Mouse (Mus musculus): Measurements from ENCODE around the gene Adgrf2. TPM values are rescaled to one million over a fixed set of nuclear protein-coding genes. Genes with fewer than 3 reads are reported as not detected.

Gene Adgrf2
- 0.05 and 0.11 TPM in 2 replicates for polyA plus RNA-seq (2014; fragmentation: Nextera tagmentation; extraction: Ambion mirVana)

GRCm38 (mm10) chr17:42741801-42742217 is at the start of gene Adgrf2:
TSS of gene Adgrf2 (minus strand) at chr17:42742179.
- DNase-seq (peak; percentile 6), ATAC-seq (ENCODE audit: insufficient read depth) (peak; percentile 38; the same call in 1 of the 2 replicates)
- no peaks in the 10 kb centered on the region for H3K4me1 ChIP-seq (ENCODE audit: insufficient read depth)
- no peak within 1 kb of the TSS for H3K4me3 ChIP-seq (ENCODE audit: low read depth, low read length)
- no peaks in the 10 kb centered on the region for H3K9me3 ChIP-seq (ENCODE audit: low read depth, low read length)
- no peak within 1 kb of the TSS for H3K9ac ChIP-seq
- no peak for TF ChIP-seq CTCF (IDR thresholded peaks at IDR 0.05; ENCODE audit: low read depth)
- 16% methylated on average over 7 of the region's 7 CpGs for WGBS
- no peak within 1 kb of the TSS for H3K4me2 ChIP-seq
- H3K27ac ChIP-seq (ENCODE audit: low read depth) = no peak within 1 kb of the TSS
- no peaks in the 10 kb centered on the region for H3K36me3 ChIP-seq (ENCODE audit: insufficient read depth)
- no peaks in the 10 kb centered on the region for H3K27me3 ChIP-seq (ENCODE audit: insufficient read depth, low read length)

- Histone ChIP-seq H3K36me3 (ENCODE audit: insufficient read depth) (peaks cover 3% of the 10 kb centered on the region; the same call in 1 of the 2 replicates), H3K9me3 (ENCODE audit: low read depth, low read length) (no peaks in the 10 kb centered on the region), H3K4me1 (ENCODE audit: insufficient read depth) (no peaks in the 10 kb centered on the region), H3K27me3 (ENCODE audit: insufficient read depth, low read length) (no peaks in the 10 kb centered on the region), H3K4me3 (ENCODE audit: low read depth, low read length) (no peak overlapping the region), H3K9ac (no peak overlapping the region), H3K4me2 (no peak overlapping the region), H3K27ac (ENCODE audit: low read depth) (no peak overlapping the region)
- whole genome bisulfite sequencing = 81% methylated on average over 1 of the region's 1 CpGs
- TF ChIP-seq CTCF (IDR thresholded peaks at IDR 0.05; ENCODE audit: low read depth) = no peak
- DNase-seq = peak; percentile 18
- no peak for ATAC-seq (ENCODE audit: insufficient read depth)
Observed at GRCm38 (mm10) chr17:42790787-42791186, 48.8 kb upstream of the Adgrf2 start.

GRCm38 (mm10) chr17:42789723-42790122 is 47.7 kb upstream of the Adgrf2 start:
- TF ChIP-seq CTCF (IDR thresholded peaks at IDR 0.05; ENCODE audit: low read depth) = no peak
- Histone ChIP-seq H3K9me3 (ENCODE audit: low read depth, low read length) (no peaks in the 10 kb centered on the region), H3K36me3 (ENCODE audit: insufficient read depth) (peaks cover 3% of the 10 kb centered on the region; the same call in 1 of the 2 replicates), H3K4me2 (no peak overlapping the region), H3K9ac (no peak overlapping the region), H3K4me1 (ENCODE audit: insufficient read depth) (no peaks in the 10 kb centered on the region), H3K4me3 (ENCODE audit: low read depth, low read length) (no peak overlapping the region), H3K27me3 (ENCODE audit: insufficient read depth, low read length) (no peaks in the 10 kb centered on the region), H3K27ac (ENCODE audit: low read depth) (no peak overlapping the region)
- DNase-seq = no peak
- no peak for ATAC-seq (ENCODE audit: insufficient read depth)
- 57% methylated on average over 2 of the region's 2 CpGs for WGBS

- H3K4me2 ChIP-seq = no peak overlapping the region
Observed at GRCm38 (mm10) chr17:42788686-42789453, 46.9 kb upstream of the Adgrf2 start.

GRCm38 (mm10) chr17:42782156-42782757 is 40.3 kb upstream of the Adgrf2 start:
- DNase-seq (peak; percentile 93), ATAC-seq (ENCODE audit: insufficient read depth) (peak; percentile 77; the same call in 1 of the 2 replicates)
- H3K4me2 ChIP-seq = no peak overlapping the region
- no peak overlapping the region for H3K9ac ChIP-seq
- H3K36me3 ChIP-seq (ENCODE audit: insufficient read depth) = no peaks in the 10 kb centered on the region
- no peaks in the 10 kb centered on the region for H3K27me3 ChIP-seq (ENCODE audit: insufficient read depth, low read length)
- no peak overlapping the region for H3K27ac ChIP-seq (ENCODE audit: low read depth)
- no peaks in the 10 kb centered on the region for H3K4me1 ChIP-seq (ENCODE audit: insufficient read depth)
- no peak overlapping the region for H3K4me3 ChIP-seq (ENCODE audit: low read depth, low read length)
- WGBS = 51% methylated on average over 7 of the region's 7 CpGs
- TF ChIP-seq CTCF (IDR thresholded peaks at IDR 0.05; ENCODE audit: low read depth) = peak; percentile 87
- no peaks in the 10 kb centered on the region for H3K9me3 ChIP-seq (ENCODE audit: low read depth, low read length)

More at GRCm38 (mm10) chr17:42788686-42789453, 46.9 kb upstream of the Adgrf2 start:
- Histone ChIP-seq H3K9me3 (ENCODE audit: low read depth, low read length) (no peaks in the 10 kb centered on the region), H3K36me3 (ENCODE audit: insufficient read depth) (peaks cover 3% of the 10 kb centered on the region; the same call in 1 of the 2 replicates), H3K9ac (no peak overlapping the region), H3K27ac (ENCODE audit: low read depth) (no peak overlapping the region), H3K4me1 (ENCODE audit: insufficient read depth) (no peaks in the 10 kb centered on the region), H3K27me3 (ENCODE audit: insufficient read depth, low read length) (no peaks in the 10 kb centered on the region), H3K4me3 (ENCODE audit: low read depth, low read length) (no peak overlapping the region)
- no peak for TF ChIP-seq CTCF (IDR thresholded peaks at IDR 0.05; ENCODE audit: low read depth)
- ATAC-seq (ENCODE audit: insufficient read depth) = peak; percentile 42; the same call in 1 of the 2 replicates
- DNase-seq = peak; percentile 40
- WGBS = 70% methylated on average over 5 of the region's 5 CpGs

- no peaks in the 10 kb centered on the region for H3K36me3 ChIP-seq (ENCODE audit: insufficient read depth)
- no peak overlapping the region for H3K4me3 ChIP-seq (ENCODE audit: low read depth, low read length)
- ATAC-seq (ENCODE audit: insufficient read depth) = no peak
- H3K4me2 ChIP-seq = no peak overlapping the region
- no peaks in the 10 kb centered on the region for H3K4me1 ChIP-seq (ENCODE audit: insufficient read depth)
- no peak overlapping the region for H3K27ac ChIP-seq (ENCODE audit: low read depth)
- H3K9ac ChIP-seq = no peak overlapping the region
- 34% methylated on average over 2 of the region's 2 CpGs for WGBS
- no peaks in the 10 kb centered on the region for H3K9me3 ChIP-seq (ENCODE audit: low read depth, low read length)
- no peak for TF ChIP-seq CTCF (IDR thresholded peaks at IDR 0.05; ENCODE audit: low read depth)
- H3K27me3 ChIP-seq (ENCODE audit: insufficient read depth, low read length) = no peaks in the 10 kb centered on the region
- no peak for DNase-seq
Observed at GRCm38 (mm10) chr17:42753791-42754190, 11.8 kb upstream of the Adgrf2 start.

GRCm38 (mm10) chr17:42752173-42752572 is 10.2 kb upstream of the Adgrf2 start:
- DNase-seq (peak; percentile 33), ATAC-seq (ENCODE audit: insufficient read depth) (no peak)
- Histone ChIP-seq H3K9me3 (ENCODE audit: low read depth, low read length) (no peaks in the 10 kb centered on the region), H3K4me1 (ENCODE audit: insufficient read depth) (no peaks in the 10 kb centered on the region), H3K36me3 (ENCODE audit: insufficient read depth) (no peaks in the 10 kb centered on the region), H3K4me3 (ENCODE audit: low read depth, low read length) (no peak overlapping the region), H3K4me2 (no peak overlapping the region), H3K27ac (ENCODE audit: low read depth) (no peak overlapping the region), H3K9ac (no peak overlapping the region), H3K27me3 (ENCODE audit: insufficient read depth, low read length) (no peaks in the 10 kb centered on the region)
- no peak for TF ChIP-seq CTCF (IDR thresholded peaks at IDR 0.05; ENCODE audit: low read depth)
- WGBS = 88% methylated on average over 2 of the region's 2 CpGs

Data from lung, embryonic 14.5 days (tissue).